Mouse (Mus musculus) heart, adult 11 months (tissue): Measurements from ENCODE around the gene Syt16.

ENCODE experiments used
- DNase-seq: peaks from one replicate; pipeline ENCODE4 v3.0.0; 2022

The Syt16 gene

DNA sequence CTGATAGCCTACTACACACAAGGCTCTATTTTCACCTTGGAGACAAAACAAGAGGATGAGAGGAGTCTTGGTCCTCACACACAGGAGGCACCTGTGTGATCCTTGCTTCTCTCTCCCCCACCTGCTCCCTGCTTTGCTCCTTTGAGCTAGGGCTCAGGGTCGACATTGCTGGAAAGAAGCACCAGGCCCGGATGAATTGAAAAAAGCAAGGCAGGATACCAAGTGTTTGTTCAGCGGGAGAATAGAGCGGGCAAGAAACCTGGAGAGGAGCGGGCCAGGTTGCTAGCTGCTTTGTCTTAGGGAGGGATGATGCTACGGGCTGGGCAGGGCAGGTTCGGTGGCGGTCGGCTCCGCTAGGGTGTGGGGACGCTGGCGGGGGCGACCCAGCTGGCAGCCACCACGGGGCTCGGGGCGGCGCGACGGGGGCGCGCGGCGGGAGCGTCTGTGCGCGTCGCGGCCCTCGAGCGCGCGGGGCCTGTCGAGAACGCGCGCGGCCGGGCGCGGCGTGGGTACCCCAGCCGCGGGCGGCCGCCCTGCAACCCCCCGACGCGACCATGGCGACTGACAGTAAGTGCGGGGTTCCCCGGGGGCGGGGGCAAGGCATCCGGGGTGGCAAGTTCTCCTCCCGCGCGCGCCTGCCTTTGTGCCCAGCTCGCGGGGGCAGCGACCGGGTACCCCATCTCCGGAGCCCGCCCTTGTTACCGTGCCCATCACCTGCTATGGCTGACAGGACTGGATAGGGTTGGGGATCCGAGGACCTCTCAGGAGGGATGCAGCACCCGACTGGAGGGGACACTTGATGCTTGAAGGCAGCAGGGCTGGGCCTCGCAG lies at the start of gene Syt16:
TSS of gene Syt16 (plus strand) at position 365 of the 831 bp plus-strand sequence.
- peak; percentile 88 for DNase-seq

- DNase-seq = peak; percentile 76
Observed at GRCm38 (mm10) chr12:73948415-73948814, 49.0 kb upstream of the Syt16 start.

DNA sequence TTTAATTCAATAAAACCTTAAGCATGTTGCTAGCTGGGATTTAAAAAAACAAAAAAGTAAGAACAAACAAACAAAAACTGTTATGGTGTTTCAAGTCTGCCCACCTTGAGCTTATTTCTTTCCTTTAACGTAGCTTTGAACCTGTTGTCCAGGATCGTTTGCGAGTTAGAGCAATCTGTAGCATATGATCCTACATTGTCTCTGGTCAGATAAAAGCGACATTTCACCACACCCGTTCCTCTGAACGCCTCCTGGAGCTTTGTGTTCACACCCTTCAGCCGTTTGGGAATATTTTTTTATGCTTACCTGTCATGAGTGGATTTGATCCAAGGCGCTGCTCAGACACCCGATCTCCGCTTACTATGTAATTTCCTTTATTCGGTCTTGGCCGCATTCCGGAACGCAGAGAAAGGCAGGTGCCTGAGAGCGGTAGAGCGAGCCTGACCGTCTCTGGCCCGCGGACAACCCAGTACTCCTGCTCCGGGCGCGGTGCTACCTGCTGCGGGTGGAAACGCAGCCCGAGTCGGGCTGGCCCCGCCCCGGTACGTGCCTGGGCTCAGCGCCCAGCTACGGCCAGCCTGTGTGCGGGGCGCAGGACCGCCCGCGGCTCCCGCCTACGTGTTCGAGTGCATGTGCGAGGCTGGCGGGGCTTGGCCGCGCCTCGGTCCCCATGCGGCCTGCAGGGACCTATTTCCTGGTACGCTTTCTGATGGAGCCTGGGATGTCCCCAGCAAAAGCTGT lies 48.0 kb upstream of the Syt16 start:
- DNase-seq = peak; percentile 95

GRCm38 (mm10) chr12:73952879-73953278 lies 44.6 kb upstream of the Syt16 start:
- peak; percentile 92 for DNase-seq

DNA sequence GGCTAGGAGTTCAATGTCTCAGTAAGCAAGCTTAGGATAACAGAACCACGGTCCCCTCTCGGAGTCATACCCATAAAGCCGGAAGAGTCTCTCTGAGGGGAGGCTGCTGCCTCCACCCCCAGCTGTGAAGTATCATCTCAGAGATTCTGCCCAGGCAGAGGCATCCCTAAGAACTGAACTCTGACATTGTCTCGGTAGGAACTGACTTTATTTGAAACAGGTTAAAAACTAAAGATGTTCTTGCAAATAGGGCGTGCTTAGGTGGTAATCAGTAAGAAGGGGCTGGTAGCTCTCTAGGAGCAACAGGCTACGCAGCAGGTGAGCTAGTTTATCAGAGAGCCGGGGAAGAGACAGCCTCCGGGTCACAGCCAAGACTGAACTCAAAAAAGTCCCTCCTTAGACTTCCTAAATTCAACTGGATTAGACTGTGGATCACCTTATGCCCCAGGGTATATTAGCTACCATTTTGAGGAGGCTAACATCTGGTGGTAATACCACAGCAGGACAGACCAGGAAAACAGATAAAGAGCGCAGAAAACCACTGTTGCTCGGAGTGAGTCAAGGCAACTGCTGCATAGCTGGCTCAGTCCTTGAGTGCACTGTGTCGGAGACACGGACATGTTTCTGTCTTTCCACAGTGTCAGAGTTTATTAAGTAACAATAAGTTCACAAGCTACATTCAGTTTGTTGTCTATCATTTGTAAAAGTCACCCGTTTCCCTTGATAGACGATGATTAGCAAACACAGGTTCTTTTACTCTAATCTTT lies 43.9 kb upstream of the Syt16 start:
- peak; percentile 68 for DNase-seq

DNA sequence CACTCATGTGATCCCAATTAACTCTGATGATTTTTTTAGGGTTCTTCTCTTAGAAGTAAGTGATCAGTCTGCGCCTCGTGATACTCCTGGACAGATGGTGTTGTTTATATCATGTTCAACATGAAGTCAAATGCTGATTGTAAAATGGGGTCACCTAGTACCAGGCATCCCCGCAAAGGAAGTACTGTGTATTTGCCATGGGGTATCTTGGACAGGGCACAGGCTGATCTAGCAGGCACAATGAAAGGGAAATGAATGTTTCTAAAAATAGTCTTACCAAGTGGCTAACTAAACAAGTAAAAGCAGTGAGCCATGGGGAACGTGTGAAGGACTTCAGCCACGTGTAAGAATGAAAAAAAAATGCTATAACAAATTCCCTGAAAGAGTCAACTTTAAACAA lies 42.7 kb upstream of the Syt16 start:
- DNase-seq = no peak

GRCm38 (mm10) chr12:73957676-73958075 lies 39.8 kb upstream of the Syt16 start:
- peak; percentile 23 for DNase-seq

GRCm38 (mm10) chr12:73958830-73959229 lies 38.6 kb upstream of the Syt16 start:
- DNase-seq = peak; percentile 66

GRCm38 (mm10) chr12:73964291-73965281 lies 32.9 kb upstream of the Syt16 start, which contains the start of gene Snapc1:
Snapc1 (plus strand) TSS chr12:73964481.
- peak; percentile 100 for DNase-seq

DNA sequence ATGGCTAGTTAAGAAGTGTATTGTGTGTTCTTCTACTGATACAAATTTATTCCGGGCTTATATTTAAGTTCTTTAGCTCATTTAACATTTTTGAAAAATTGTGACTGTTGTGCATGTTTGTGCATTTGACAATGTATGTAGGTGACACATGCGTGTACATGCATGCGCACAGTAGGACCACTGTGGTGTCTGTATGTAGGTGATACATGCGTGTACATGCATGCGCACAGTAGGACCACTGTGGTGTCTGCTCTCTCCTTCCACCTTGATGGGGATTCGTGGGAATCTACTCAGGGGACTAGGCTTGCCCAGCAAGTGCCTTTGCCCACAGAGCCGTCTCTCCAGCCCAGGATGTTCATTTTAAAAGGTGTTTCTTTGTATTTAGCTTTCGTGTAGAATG lies 28.3 kb upstream of the Syt16 start:
- DNase-seq = peak; percentile 49

DNA sequence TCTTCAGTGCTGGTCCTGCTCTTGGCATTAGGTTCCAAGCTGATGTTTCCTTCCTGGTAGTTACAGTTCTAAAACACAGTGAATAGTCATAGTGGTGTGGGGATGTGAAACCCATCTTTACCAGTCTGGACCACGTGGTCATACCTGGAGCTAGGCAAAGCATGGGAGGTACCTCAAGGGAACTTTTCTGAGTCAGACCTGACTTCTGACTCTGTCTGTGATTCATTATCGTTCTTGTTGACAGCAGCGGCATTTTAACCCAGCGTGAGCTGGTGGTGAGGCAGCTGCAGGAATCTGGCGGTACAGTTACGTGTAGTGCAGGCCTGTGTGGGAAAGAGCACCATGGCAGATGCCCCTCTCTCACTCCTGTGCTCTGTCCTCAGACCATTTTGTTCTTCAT lies 22.9 kb upstream of the Syt16 start:
- no peak for DNase-seq

DNA sequence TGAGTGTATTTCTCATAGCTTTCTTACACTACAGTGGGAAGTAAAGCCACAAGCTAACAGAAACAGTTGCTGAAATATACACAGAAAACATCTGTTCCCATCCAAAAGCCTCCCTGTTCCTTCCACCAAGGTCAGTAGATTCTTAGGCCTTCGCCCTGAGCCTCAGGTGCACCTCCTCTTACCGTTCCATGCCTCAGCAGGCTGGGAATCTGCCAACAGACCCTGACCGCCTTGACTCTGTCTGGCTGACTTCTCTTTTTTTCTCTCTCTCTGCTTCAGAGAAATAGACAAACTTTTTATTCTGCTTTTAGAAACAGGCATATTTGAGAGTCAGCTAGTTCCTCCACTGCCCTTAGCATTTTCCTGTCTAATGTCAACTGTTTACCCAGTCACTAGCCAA lies 19.3 kb upstream of the Syt16 start:
- DNase-seq = no peak

- DNase-seq = no peak
Observed at GRCm38 (mm10) chr12:73979667-73980066, 17.8 kb upstream of the Syt16 start.

- peak; percentile 96 for DNase-seq
Observed at GRCm38 (mm10) chr12:73982533-73982932, 14.9 kb upstream of the Syt16 start.

DNA sequence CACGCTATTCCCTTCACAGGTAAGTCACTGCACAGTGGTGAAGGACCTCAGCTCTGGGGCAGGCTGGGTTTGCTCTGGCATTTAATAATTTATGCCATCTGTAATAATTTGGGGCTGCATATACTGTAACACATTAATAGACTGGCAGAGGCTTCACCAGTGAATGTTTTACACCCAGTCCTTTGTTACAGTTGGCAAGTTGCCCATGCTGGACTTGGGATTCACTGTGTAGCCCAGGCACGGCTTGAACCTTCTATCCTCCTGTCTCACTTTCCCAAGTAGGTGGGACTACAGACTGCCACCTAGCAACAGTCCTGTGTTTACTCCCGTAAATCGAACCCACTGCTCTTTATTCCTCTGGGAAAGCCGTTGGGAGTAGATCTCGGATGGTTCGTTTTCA lies 11.2 kb upstream of the Syt16 start:
- no peak for DNase-seq

- DNase-seq = no peak
Observed at GRCm38 (mm10) chr12:73988393-73989008, 9.0 kb upstream of the Syt16 start.

- peak; percentile 88 for DNase-seq
Observed at GRCm38 (mm10) chr12:73989594-73989993, 7.9 kb upstream of the Syt16 start.

DNA sequence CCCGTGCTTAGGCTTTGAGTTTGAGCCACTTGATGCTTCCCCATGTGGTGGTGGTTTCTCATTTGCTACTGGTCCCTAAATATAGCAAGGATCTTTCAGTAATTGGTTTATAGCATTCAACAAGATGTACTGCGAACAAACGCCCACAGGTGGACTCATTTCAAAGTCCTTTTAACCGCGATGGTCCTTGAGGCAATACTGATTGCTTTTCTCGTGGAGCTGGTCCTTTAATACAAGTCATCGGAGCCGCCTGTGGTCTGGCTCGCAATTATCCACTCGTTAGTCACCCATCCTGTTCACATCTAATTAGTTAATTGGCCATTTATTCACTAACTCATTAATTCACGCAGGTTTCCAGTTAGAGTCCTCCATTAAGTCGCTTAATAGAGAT lies 560 bp upstream of the Syt16 start:
- DNase-seq = no peak

- no peak for DNase-seq
Observed at GRCm38 (mm10) chr12:73998128-73998456, 631 bp downstream of the Syt16 start.

DNA sequence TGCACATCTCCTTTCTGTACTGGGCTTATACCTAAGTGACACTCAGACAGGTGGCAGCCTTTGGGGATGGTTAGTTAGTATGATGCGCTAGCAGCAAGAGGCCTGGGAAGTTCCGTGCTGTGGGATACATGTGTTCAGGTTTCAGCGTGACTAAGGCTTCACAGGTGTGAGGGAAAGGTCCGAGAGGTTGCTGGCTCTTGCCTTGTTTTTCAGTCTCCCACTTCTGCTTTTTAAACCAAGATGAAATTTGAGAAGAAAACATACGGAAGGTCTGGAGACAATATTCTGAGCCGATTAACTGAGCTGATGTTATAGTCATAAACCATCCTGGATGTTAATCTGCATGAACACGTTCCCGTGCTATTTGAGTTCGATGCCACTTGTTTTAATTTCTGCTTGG lies 5.0 kb downstream of the Syt16 start:
- DNase-seq = no peak

GRCm38 (mm10) chr12:74009448-74009911 lies 12.0 kb downstream of the Syt16 start:
- DNase-seq = peak; percentile 87

- DNase-seq = peak; percentile 90
Observed at GRCm38 (mm10) chr12:74013739-74014138, 16.3 kb downstream of the Syt16 start.
